Mouse (Mus musculus) right cerebral cortex, postnatal 10 days (tissue): Measurements from ENCODE around the gene Ppfia1.
A peak's percentile ranks its signal among the peaks of the same experiment; 100 is the strongest.

Source experiments
- DNase-seq, 2 experiments: peaks; one replicate each; pipeline ENCODE4 v3.0.0; 2021; ENCODE audit warnings: low spot score in 2 of 2

Gene Ppfia1

GRCm38 (mm10) chr7:144550811-144551210 is 2.7 kb downstream of the Ppfia1 start:
- DNase-seq = no peak

GRCm38 (mm10) chr7:144549904-144550566 is 3.5 kb downstream of the Ppfia1 start:
- DNase-seq = no peak

DNA sequence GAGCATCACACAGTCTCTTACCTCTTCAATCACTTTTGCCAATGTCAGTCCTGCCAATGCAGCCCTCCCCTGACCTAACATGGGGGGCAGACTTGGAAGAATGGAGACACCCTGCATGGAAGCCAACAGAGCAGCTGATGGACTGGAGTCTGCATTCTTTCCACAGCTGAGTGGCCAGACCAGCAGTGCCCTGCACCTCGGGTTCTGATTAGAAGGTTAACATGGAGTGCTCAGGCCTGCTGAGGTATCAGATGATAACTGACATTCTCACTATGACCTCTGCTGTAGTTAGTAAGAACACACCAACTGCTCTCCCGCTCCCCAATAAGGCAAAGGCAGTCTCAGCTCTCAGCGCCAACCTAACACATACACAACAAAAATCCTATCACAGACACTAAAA is 8.3 kb downstream of the Ppfia1 start:
- DNase-seq = no peak

- DNase-seq = no peak
Measured at GRCm38 (mm10) chr7:144541351-144541750, 12.2 kb downstream of the Ppfia1 start.

- no peak for DNase-seq
Measured at GRCm38 (mm10) chr7:144539146-144539545, 14.4 kb downstream of the Ppfia1 start.

DNA sequence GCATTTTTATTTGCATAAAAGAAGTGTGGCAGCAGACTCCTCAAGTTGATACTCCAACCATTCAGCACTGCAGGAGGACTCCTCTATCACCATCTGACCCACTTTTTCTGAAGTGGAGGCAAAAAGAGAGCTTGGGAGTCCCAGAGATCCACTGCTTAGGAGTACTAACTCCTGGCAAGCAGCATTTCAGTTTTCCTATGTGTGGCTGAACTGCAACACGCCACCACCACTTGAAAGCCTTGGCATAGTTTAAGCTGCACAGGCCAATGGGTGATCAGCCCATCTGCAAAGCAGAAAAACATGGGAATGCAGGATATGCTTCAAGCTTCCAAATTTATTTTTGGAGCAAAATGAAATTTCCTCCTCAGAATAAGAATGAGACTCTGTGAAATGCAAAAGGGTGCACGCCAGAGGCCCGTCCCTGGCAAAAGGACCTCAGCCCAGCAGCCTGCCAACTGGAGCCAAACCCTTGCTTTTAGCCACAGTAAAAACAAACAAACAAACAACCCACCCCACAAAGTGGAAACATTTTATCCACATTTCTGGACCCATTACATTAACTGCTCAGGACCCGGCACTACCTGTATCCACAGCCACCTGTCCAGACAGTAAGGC is 15.4 kb downstream of the Ppfia1 start:
- DNase-seq = peak in 1 of 2 experiments; percentile 43

GRCm38 (mm10) chr7:144536367-144536766 is 17.2 kb downstream of the Ppfia1 start:
- no peak for DNase-seq

GRCm38 (mm10) chr7:144534773-144535172 is 18.8 kb downstream of the Ppfia1 start:
- DNase-seq = no peak

GRCm38 (mm10) chr7:144531585-144532378 is 21.7 kb downstream of the Ppfia1 start:
- no peak for DNase-seq

DNA sequence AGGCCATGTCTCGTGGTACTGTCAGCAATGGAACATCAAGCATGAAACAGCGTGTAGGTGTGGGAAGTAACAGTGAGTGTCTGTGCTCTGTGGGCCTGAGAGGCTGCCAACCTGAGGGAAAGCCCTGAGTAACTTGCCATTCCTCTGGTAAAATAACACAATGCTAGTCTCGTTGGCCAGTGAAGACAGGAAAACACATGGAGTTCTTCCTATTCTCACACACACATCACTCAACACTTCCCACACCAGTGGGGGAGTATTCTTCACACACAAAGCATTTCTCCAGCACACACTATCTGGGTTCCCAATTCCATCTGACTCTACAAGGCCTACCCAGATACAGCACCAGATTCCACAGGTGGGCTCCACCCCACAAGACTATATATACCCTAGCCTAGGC is 23.7 kb downstream of the Ppfia1 start:
- DNase-seq = no peak

DNA sequence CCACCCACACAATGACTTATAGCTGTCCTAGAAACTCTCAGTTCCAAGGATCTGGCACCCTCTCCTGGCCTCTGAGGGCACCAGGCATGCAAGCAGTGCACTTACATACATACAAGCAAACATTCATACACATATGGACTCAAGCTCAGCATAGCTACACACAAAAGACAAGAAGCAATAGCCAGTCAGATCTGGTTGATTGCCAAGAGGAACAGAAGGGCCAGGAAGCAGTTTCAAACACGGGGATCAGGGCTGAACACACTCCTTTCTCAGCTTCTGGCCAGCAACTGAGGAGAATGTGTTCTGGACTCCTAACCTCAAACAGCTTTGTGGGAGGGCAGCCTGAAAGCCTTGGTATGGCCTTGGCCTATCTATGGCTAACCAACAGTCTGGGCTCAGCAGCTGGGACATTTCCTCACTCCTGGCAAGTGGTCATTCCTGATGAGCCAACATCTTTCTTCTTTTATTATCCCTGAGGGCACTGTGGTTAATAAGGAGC is 25.8 kb downstream of the Ppfia1 start:
- no peak for DNase-seq

- DNase-seq = no peak
Measured at GRCm38 (mm10) chr7:144526649-144527048, 26.9 kb downstream of the Ppfia1 start.

GRCm38 (mm10) chr7:144524427-144525191 is 28.9 kb downstream of the Ppfia1 start:
- no peak for DNase-seq

- no peak for DNase-seq
Measured at GRCm38 (mm10) chr7:144523415-144523814, 30.1 kb downstream of the Ppfia1 start.

DNA sequence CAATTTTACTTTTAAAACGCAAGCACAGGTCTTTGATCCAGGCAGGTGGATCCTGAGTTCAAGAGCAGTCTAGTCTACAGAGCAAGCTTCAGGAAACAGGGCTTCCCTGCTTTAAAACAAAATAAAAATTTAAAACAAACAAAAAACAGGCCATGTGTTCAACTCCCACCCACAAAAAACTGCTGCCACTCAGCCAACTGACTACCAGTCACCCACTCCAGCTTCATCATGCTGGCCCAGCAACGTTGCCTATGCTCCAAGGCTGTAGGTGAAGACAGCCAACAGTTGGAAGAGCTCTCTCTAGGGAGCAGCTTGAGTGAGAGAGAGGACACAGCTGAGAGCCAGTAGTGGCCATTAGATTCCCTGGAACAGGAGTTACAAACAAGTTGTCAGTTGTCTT is 31.6 kb downstream of the Ppfia1 start:
- DNase-seq = no peak

DNA sequence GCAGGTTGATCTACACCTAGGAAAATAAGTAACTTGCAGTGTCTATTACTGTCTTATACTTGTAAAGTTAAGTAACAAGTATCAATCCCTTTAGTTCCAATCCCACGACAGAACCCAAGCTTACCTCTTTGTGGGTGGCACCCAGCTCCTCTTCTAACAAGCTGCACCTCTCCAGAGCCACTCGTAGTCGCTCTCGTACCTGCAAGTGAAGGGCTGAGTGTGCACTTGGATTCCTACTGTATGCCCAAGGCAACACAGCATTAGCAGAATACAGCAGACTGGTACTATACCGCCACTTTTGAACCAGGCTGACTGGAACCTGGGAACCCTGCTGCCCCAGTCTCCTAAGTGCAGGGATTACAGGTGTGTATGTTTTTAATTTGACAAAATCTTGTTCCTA is 33.7 kb downstream of the Ppfia1 start:
- DNase-seq = no peak

DNA sequence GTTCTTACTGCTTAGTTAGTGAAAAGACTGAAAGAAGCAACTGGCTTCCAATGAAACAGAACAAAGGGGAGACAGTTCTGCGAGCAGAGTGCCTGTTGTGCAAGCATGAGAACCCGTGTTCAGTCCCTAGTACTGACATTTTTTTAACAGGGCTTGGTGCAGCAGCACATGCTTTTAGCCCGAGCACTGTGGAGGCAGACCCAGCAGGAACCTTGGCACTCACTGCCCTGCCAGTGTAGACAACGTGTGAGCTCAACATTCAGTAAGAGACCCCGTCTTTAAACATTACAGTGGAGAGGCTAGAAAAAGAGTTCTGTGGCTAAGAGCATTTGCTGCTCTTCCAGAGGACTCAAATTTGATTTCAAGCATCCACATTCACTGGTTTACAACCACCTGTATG is 36.8 kb downstream of the Ppfia1 start:
- DNase-seq = no peak

- DNase-seq = no peak
Measured at GRCm38 (mm10) chr7:144509090-144509489, 44.4 kb downstream of the Ppfia1 start.

GRCm38 (mm10) chr7:144506807-144507206 is 46.7 kb downstream of the Ppfia1 start:
- DNase-seq = no peak

- DNase-seq = no peak
Measured at GRCm38 (mm10) chr7:144503959-144504358, 49.6 kb downstream of the Ppfia1 start.

GRCm38 (mm10) chr7:144492931-144493330 is 60.6 kb downstream of the Ppfia1 start:
- DNase-seq = no peak
